Mouse (Mus musculus) retina, postnatal 1 day (tissue): ENCODE results near the gene Gramd1b.

ENCODE experiments used
- DNase-seq: peaks from one replicate; pipeline ENCODE4 v3.0.0-alpha.2; 2012

Gramd1b gene

DNA sequence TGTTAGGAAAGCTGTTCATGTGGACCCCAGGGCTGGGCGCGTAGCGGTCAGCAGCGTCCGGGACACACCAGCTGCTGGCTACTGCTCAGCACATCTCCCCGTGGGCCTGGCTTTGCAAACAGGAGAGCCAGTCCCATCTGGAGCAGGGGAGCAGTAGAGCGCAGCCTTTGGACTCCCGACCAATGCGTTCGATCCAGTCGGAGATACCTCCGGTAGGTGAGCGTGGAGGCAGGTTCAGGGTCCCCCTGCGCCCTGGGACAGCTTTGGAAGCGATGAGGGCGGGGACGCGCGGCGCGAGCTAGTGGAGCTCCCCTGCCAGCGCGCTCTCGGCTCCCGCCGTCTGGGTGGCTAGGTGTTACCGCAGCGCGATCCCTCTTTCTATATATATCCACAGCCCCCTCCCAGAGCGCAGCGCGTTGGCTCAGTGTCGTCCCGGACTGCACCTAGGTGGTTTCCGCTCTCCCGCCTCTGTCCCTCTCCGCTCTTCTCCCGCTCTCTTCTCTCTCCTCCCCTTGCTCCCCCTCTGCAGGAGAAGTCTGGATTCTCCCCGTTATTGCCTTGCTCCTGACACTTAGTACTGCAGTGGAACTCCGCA is at the start of gene Gramd1b:
TSS of gene Gramd1b (minus strand) at position 357 of the 595 bp plus-strand sequence.
- peak; percentile 63 for DNase-seq

DNA sequence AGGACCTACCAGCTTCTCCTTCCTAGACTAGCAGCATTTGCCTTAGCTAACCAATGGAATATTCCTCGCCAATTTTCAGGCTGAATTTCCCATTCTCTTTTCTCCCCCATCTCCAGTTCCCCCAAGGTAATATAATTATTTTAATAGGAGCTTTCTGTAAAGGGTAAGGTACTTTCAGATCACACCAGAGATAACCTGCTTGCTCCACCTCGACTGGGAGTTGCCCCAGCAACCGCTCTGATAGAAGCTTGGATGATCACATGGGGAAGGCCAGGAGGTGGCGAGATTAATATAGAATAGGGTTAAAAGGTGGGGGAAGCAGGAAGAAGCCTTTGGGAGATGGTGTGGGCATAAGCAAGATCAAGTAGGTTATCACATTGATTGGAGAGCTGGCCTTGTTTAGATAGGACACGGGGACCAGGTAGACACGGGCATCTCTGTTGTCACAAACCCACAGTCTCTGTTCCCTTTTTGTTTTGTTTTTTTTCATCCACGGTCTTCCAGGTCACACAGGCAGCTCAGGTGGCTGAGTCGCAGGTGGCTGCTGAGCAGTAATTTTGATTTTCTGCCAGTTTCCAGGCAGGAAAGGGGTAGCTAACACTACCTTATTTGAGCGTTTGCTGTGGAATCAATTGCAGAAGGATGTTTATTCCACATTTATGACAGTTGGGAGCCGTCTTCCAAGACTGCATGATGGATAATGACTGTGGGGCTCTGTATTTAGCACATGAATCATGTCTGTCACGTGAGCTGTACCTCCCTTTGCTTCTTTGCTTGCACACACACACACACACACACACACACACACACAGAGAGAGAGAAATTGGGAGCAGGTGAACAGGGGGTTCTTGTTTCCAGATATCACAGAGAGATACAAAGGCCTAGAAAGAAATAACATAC is 47.8 kb upstream of the Gramd1b start:
- DNase-seq, result no peak

DNA sequence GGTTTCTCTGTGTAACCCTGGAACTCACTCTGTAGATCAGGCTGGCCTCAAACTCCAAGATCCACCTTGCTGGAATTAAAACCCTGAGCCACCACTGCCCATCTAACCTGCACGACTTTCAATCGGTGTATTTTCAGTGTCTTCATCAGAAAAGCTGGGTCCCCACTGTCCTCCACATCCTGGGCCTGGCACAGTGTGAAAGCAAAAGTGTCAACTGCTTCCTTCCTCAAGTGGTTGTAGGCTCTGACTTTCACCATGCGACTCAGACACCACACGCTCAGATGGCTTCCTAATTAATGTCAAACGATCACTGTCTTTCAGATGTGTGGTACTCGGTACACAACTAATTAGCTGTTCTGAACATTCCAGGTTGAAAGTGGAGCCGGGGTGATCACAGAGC is 45.9 kb upstream of the Gramd1b start:
- no peak for DNase-seq

- peak; percentile 19 for DNase-seq
Observed at GRCm38 (mm10) chr9:40575053-40575985, 44.1 kb upstream of the Gramd1b start.

DNA sequence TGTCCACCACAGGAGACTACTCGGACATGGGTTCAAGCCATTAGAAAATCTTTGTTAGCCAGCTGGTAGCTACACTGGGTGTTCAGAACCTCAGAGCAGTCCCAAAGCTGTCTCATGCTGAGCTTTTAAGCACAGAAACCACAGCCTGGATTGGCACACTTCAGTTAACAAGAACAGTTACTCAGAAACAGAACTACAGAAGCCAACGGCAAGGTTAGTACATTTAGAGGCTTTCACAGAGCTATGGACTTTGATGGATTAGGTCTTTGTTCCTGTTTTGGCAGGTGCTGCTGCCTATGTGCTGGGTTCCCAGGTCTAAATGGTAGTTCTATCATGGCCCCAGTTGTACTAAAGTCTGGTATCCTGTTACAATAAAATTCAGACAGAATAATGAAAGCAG is 40.1 kb upstream of the Gramd1b start:
- no peak for DNase-seq

GRCm38 (mm10) chr9:40568070-40568469 is 36.9 kb upstream of the Gramd1b start:
- no peak for DNase-seq

- DNase-seq, result no peak
Observed at GRCm38 (mm10) chr9:40563750-40564149, 32.6 kb upstream of the Gramd1b start.

DNA sequence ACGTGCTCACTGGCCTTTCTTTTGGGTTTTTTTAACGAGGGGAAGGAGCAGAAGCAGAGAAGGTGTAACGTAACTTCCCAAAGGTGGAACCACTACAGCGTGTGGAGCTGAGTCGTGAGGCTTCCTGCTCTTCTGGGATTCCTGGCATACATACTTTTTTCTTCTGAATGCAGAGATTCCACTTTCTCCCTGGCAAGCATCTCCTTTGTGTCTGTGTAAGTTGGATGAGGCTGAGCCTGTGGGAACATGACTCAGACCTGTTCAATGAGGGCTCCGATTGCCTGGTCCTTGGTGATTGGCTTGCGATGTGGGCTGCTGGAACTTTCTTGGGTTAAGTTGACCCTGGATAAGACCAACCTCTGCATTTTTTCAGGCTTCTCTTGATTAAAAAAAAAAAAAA is 28.5 kb upstream of the Gramd1b start:
- DNase-seq, result no peak

GRCm38 (mm10) chr9:40557796-40558195 is 26.6 kb upstream of the Gramd1b start:
- no peak for DNase-seq

GRCm38 (mm10) chr9:40556396-40556795 is 25.2 kb upstream of the Gramd1b start:
- DNase-seq, result no peak

DNA sequence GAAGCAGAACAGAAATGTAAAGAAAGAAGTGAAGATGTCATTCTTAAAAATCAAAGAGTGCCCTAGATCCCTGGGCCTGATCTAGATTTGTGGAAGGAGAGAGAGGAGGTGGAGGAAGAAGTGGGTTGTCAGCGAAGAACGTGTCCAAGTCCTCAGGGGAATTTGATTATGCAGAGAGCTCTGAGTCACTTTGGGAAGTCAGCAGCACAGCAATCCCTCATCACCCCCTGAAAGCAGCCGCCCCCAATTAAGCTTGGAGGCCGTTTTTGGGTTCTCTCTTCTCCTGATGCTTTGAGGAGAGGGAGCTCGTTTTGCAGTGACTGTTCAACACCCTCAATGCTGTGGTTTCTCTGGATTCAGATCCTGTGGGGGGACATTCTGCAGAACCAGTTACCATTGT is 24.1 kb upstream of the Gramd1b start:
- DNase-seq, result no peak

DNA sequence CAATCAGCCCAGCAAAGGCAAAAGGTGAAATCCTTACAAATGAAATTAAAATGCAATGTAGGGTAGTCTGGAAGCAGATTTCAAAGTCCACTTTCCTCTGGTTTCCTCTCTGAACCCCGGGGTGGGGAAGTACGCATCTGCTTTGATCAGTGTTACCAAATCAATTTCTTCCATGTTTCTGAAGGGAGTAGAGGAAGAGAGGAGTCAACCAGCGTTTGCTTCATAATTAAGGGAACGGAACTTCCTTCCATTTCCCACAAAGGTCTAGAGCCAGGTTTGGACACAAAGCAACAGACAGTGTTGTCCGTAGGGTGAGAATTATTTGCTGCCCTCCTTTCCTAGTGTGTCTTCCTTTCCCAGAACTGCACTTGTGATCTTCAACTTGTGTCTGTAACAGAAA is 16.7 kb upstream of the Gramd1b start:
- DNase-seq, result no peak

DNA sequence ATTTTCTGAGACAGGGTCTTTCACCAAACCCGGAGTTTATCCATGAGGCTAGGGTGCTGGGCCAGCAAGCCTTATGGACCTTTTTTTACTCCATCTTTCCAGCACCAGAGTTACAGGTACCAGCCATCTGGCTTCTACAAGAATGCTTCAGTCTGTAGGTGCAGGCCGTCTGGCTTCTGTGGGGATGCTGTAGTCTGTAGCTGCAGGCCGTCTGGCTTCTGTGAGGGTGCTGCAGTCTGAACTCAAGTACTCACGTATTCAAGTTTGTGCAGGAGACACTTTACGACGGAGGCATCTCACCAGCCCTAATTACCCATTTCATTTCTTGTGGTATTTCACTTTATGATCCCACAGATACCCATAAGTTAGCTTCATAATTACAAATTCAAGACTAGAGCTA is 14.0 kb upstream of the Gramd1b start:
- DNase-seq, result no peak

- no peak for DNase-seq
Observed at GRCm38 (mm10) chr9:40539588-40540140, 8.5 kb upstream of the Gramd1b start.

- DNase-seq, result peak; percentile 86
Observed at GRCm38 (mm10) chr9:40537708-40538105, 6.5 kb upstream of the Gramd1b start.

DNA sequence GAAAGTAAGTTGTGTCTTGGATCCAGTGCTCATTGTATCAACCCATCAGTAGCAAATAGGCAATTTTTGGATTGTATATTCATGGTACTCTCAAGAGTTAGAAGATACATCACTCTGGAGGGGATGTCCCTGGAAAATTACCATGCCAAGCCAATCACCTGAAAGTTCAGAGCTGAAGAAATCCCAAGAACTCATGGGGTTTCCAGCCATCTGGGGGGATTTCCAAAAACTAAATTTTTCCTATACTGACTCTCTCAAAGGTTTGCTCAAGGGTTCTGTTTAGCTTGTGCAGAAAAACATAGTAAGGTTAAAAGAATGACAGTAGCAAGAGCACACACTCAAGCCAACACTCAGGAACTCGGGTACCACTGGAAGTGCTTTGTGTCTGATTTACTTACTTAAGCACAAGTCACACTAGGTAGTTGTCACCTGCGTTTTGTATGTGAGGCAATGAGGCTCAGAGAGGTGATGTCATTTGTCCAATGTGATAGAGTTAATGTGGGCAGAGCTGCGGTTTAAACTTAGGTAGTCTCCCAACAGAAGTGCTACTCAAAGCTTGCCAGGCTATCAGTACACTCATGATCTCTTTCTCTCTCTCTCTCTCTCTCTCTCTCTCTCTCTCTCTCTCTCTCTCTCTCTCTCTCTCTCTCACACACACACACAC is 6.0 kb upstream of the Gramd1b start:
- no peak for DNase-seq

GRCm38 (mm10) chr9:40530536-40530935 is 647 bp downstream of the Gramd1b start:
- DNase-seq, result no peak

DNA sequence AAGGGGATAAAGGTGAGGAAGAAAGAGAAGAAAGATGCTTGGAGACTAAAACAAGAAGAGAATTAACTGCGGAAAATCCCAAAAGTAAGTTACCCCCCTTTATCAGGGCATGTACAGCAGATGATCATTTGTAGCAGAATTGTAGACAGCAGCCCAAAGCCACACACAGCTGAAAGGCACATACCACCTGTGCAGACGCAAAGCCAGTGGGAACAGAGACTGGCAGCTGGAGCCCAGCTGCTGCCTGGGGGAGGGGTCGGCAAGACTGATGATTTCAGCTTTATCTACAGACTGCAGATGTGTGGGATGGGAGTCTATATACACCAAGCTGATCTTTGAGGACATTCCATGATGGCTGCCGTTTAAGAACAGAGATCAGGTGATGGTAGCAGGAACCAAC is 2.5 kb downstream of the Gramd1b start:
- no peak for DNase-seq

- DNase-seq, result no peak
Observed at GRCm38 (mm10) chr9:40526928-40527327, 4.3 kb downstream of the Gramd1b start.

DNA sequence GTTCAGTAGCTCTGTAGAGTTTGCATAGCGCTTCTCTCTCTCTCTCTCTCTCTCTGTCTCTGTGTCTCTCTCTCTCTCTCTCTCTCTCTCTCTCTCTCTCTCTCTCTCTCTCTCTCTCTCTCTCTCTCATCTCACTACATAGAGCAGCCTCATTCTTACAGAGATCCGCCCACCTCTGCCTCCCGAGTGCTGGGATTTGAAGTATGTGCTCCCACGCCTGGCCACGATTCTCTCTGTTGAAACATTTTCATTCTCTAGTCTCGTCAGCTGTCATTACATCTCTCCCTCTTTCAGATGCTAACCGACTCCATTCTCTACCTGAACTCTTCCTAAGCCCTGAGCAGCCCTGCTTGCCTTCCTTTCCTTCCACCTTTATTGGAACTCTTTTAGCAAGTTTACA is 9.0 kb downstream of the Gramd1b start:
- DNase-seq, result no peak

GRCm38 (mm10) chr9:40521097-40521496 is 10.1 kb downstream of the Gramd1b start:
- DNase-seq, result no peak

- DNase-seq, result no peak
Observed at GRCm38 (mm10) chr9:40519294-40519693, 11.9 kb downstream of the Gramd1b start.
